Mouse (Mus musculus) liver, adult 2 months (tissue): Measurements from ENCODE around the gene Sema4d.

ENCODE experiments used
- CTCF ChIP-seq: fragments of 200-500 bp; IDR thresholded peaks from 2 replicates; pipeline ENCODE4 v1.5.1; 2011; ENCODE audit warnings: low read depth, low read length, control low read depth
- POLR2A ChIP-seq: fragments of 200-500 bp; IDR thresholded peaks from 2 replicates; pipeline ENCODE4 v1.6.1; 2011; ENCODE audit warnings: low read length, control low read depth; ENCODE audit not compliant: insufficient read depth; ENCODE audit errors: extremely low read depth

DNA sequence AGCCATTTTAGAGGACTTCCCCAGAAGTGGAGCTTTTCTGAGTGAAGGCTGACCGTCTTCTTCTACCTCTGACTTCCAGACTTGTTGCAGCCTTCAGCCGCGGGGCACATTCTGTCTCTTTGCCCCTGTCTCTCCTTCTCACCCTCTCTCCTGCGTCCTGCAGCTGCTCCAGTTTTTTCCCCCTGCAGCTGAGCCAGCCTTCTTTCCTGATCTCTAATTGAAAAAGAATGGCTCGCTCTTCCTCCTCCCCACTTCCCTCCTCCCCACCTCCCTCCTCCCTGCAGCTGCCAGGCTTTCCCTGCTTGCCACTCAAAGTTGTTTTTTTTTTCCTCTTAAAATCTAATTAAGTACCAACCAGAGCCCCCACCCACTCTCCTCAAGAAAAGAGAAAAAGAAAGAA is 48.6 kb upstream of the Sema4d start:
- TF ChIP-seq CTCF (no peak), POLR2A (no peak)
